Mouse (Mus musculus) kidney, embryonic 16.5 days (tissue): ENCODE data around the gene Lrp2. TPM values are rescaled to one million over a fixed set of nuclear protein-coding genes. Genes with fewer than 3 reads are reported as not detected.
A peak's percentile ranks its signal among the peaks of the same experiment; 100 is the strongest.

Experiments used
- ATAC-seq: fragments of 200-750 bp; cut with Nextera tagmentation; 2 replicates; pipeline ENCODE4 v1.8.0; 2017; ENCODE audit warnings: moderate TSS enrichment; ENCODE audit not compliant: low FRiP score, low TSS enrichment
- H3K27ac ChIP-seq: fragments of 300-500 bp; sonication (generic); 2 replicates; pipeline ENCODE4 v1.5.1; 2014; ENCODE audit warnings: low read length
- H3K27me3 ChIP-seq: fragments of 300-500 bp; sonication (generic); 2 replicates; pipeline ENCODE4 v1.6.1; 2014; ENCODE audit warnings: low read length, control low read depth, mixed read lengths; ENCODE audit not compliant: insufficient read depth
- H3K36me3 ChIP-seq: fragments of 300-500 bp; sonication (generic); 2 replicates; pipeline ENCODE4 v1.6.1; 2014; ENCODE audit warnings: low read length, control low read depth, mixed read lengths; ENCODE audit not compliant: insufficient read depth
- H3K4me1 ChIP-seq: fragments of 300-500 bp; sonication (generic); 2 replicates; pipeline ENCODE4 v1.6.1; 2014; ENCODE audit warnings: low read length, control low read depth, mixed read lengths; ENCODE audit not compliant: insufficient read depth
- H3K4me2 ChIP-seq: fragments of 300-500 bp; sonication (generic); replicated peaks from 2 replicates; pipeline ENCODE4 v1.6.1; 2014; ENCODE audit warnings: low read depth, low read length
- H3K4me3 ChIP-seq: fragments of 300-500 bp; sonication (generic); 2 replicates; pipeline ENCODE4 v1.5.1; 2014; ENCODE audit warnings: mild to moderate bottlenecking, low read length
- H3K9ac ChIP-seq: fragments of 300-500 bp; sonication (generic); replicated peaks from 2 replicates; pipeline ENCODE4 v1.6.1; 2014; ENCODE audit warnings: low read length
- H3K9me3 ChIP-seq: fragments of 300-500 bp; sonication (generic); 2 replicates; pipeline ENCODE4 v1.6.1; 2016; ENCODE audit warnings: low read length, control low read depth
- WGBS: fragments of 180-500 bp; shearing (Covaris S2); extraction: QIAGEN DNeasy Blood & Tissue Kit; methylation state at CpG from one replicate; pipeline ENCODE4 v1.1.7; 2014; 5-methylcytosine and 5-hydroxymethylcytosine counted together
- polyA plus RNA-seq: library from polyadenylated mRNA; unstranded; fragments of >200 nt; fragmentation: Nextera tagmentation; extraction: Ambion mirVana; gene quantifications from 2 replicates; pipeline ENCODE4 v1.2.1, GENCODE M21; 2015

Gene Lrp2
- polyA plus RNA-seq, 1 experiment from 2014 or later: 23.0 TPM

DNA sequence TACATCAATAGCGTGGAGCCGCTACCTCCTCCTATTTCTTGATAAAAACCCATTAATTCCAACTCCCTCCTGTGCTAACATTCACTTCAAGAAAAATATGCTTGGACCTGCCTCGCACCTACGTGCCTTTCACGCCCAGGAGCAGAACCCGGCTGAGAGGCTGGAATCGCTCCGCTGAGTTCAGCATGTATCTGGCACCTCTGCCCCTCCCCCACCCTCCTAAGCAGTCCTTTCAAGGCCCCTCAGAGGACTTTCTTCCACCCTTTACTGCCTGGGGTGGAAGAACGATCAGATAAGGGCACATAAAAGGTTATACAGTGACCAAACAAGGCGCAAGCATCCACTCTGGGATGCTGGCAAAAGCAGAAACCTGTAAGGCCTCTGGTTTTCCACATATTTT, 26.4 kb upstream of the Lrp2 start:
- Histone ChIP-seq H3K4me3 (no peak overlapping the region), H3K4me1 (peaks cover 7% of the 10 kb centered on the region), H3K4me2 (peak overlapping the region; percentile 23; the same call in 1 of the 2 replicates), H3K27me3 (no peaks in the 10 kb centered on the region), H3K27ac (peak overlapping the region; percentile 62; the same call in 1 of the 2 replicates), H3K36me3 (no peaks in the 10 kb centered on the region), H3K9me3 (no peaks in the 10 kb centered on the region), H3K9ac (no peak overlapping the region)
- peak; percentile 91 for ATAC-seq
- 7% methylated on average over 10 of the region's 10 CpGs for WGBS

DNA sequence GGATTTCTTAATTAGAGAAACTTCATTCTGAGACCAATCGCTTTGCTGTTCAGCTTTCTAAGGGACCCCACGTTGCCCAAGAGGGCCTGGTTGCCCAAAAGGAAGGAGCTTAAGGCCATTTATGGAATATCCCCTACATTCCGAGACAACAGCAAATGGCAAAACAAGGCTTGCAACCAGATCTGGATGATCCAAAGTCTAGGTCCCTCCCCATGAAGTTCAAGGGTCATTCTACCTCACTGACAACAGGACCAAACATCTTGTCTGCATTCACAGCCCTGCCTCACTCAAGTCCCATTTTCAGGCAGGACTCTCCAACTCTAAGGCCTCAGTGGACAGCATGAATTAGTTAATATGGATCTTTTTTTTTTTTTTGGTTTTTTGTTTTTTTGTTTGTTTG, 20.8 kb upstream of the Lrp2 start:
- no peaks in the 10 kb centered on the region for H3K27me3 ChIP-seq
- H3K4me2 ChIP-seq: no peak overlapping the region
- WGBS: 84% methylated on average over 3 of the region's 3 CpGs
- H3K4me1 ChIP-seq: no peaks in the 10 kb centered on the region
- ATAC-seq: no peak
- H3K27ac ChIP-seq: no peak overlapping the region
- no peak overlapping the region for H3K9ac ChIP-seq
- H3K9me3 ChIP-seq: no peaks in the 10 kb centered on the region
- no peaks in the 10 kb centered on the region for H3K36me3 ChIP-seq
- no peak overlapping the region for H3K4me3 ChIP-seq

DNA sequence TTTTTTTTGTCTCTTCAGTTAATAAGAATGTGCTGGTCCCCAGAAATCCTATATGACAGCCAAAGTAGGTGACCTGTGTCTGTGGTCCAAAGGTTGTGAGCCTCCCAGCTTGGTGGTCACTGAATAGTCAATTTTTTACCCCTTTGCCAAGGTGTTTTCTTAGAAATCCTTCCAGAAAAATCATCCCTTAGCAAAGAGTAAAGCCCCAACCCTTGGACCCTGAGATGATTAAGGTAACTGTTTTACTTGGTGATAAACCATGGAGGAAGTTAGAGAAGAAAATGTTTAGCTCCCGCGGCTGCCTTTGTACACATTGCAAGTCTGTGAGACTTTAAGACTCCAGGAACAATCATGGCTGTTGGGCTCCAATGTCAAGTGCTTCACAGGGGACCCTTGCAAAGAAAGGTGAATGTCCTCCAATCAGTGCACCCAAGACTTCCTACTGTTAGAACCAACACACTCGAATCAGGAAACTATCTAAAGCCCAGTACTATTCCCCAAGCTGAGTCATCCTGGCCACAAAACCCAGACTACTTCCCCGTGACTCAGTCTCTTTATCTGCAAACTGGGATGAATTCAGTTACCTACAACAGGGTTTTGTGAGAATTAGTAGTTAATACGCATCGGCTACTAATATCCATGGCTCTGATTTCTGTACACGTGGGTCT, 18.0 kb upstream of the Lrp2 start:
- 88% methylated on average over 7 of the region's 7 CpGs for WGBS
- no peak; the same call in 1 of the 2 replicates for ATAC-seq
- H3K27ac ChIP-seq: peak overlapping the region; percentile 60; the same call in 1 of the 2 replicates

DNA sequence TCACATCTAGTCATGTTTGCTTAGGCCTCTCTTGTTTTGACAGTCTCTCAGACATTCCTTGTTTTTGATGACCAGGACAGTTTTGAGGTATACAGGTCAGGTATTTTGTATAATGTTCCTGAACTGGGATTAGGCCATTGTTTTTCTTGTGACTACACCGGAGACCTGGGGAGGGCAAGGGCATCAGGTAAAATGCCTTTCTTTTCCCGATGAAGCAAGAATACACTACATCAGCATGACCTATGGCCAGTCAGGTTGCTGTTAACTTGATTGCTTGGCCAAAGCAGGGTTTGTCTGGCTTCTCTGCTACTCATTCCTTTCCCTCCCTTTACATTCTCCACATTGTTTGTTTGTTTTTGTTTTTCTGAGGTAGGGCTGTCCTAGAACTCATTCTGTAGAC, 7.3 kb upstream of the Lrp2 start:
- peaks cover 9% of the 10 kb centered on the region for H3K27me3 ChIP-seq

More for the DNA sequence above, 18.0 kb upstream of the Lrp2 start:
- Histone ChIP-seq H3K4me2 (no peak overlapping the region), H3K27me3 (no peaks in the 10 kb centered on the region), H3K9ac (no peak overlapping the region), H3K36me3 (no peaks in the 10 kb centered on the region), H3K4me1 (no peaks in the 10 kb centered on the region), H3K9me3 (no peaks in the 10 kb centered on the region), H3K4me3 (no peak overlapping the region)

DNA sequence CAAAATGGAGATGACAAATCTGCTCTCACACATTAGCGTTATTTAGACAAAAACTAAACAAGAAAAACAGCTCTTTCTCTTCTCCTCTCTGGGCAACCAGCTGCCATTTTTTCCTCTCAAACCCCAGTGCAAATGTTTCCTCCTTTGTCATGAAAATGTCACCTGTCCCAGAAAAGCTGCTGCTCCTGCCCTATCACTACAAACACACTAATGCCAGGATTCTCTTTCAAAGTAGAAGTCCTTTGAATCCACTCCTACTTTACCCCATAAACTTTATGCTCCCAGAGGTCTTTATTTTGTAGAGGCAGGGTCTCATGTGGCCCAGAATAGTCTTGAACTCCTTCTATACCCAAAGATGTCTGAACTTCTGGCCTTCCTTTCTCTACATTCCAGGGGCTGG, 6.7 kb upstream of the Lrp2 start:
- peaks cover 7% of the 10 kb centered on the region for H3K4me1 ChIP-seq
- ATAC-seq: no peak
- H3K27me3 ChIP-seq: peaks cover 15% of the 10 kb centered on the region
- H3K27ac ChIP-seq: no peak overlapping the region
- no peaks in the 10 kb centered on the region for H3K9me3 ChIP-seq
- H3K4me3 ChIP-seq: no peak overlapping the region
- no peak overlapping the region for H3K9ac ChIP-seq
- 35% methylated on average over 1 of the region's 1 CpGs for WGBS
- no peaks in the 10 kb centered on the region for H3K36me3 ChIP-seq
- no peak overlapping the region for H3K4me2 ChIP-seq

More for the DNA sequence above, 7.3 kb upstream of the Lrp2 start:
- H3K4me1 ChIP-seq: peaks cover 1% of the 10 kb centered on the region
- WGBS: 66% methylated on average over 2 of the region's 2 CpGs
- H3K36me3 ChIP-seq: no peaks in the 10 kb centered on the region
- no peak overlapping the region for H3K4me3 ChIP-seq
- H3K9ac ChIP-seq: no peak overlapping the region
- no peaks in the 10 kb centered on the region for H3K9me3 ChIP-seq
- ATAC-seq: no peak
- H3K4me2 ChIP-seq: no peak overlapping the region
- no peak overlapping the region for H3K27ac ChIP-seq

DNA sequence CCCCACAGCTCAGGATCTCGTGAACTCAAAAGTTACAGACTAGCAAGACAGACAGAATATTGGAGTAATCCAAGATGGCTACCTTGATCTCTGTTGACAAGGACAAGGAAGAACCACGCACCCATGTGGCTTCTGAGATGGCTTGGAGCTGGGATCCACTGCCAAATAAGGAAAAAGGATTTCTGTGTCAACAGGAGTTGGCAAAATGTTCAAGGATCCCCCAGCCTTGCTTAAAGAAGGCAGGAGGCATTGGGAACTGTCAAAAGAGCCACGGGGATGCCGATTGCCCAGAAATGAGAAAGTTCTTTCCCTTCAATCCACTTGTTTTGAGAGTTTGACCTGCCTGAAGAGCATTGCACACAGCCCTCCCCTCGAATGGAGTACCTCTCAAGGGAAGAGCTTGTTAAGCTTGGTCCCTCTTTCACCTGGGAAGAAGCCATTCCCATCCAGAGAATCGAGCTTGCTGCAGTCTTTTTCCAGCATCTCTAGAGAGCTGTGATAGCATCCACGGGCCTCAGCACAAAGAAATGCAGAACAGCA, 6.2 kb upstream of the Lrp2 start:
- Histone ChIP-seq H3K4me3 (no peak overlapping the region), H3K4me2 (no peak overlapping the region), H3K36me3 (no peaks in the 10 kb centered on the region), H3K27ac (no peak overlapping the region), H3K27me3 (peaks cover 20% of the 10 kb centered on the region), H3K9ac (no peak overlapping the region), H3K9me3 (no peaks in the 10 kb centered on the region), H3K4me1 (peaks cover 12% of the 10 kb centered on the region)
- ATAC-seq: no peak
- 67% methylated on average over 7 of the region's 7 CpGs for WGBS

DNA sequence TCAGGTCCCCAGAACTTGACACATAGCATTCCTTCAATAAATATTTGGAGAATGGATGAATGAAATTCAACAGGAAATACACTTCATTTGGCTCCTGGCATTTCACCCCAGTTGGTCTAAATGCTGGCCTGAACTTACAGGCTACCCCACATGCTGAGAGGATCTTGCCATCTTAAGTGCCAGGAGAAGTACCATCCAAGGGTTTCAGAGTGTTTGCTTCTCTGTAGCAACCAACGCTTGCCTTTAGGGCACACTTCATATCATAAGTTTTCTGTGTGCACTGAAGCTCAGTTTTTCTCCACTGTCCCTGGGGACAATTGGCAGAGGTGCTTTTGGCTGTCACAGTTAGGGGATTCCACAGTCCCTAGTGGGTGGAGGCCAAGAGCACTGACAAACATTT, 4.7 kb upstream of the Lrp2 start:
- 87% methylated on average over 1 of the region's 1 CpGs for WGBS
- H3K9me3 ChIP-seq: no peaks in the 10 kb centered on the region
- peaks cover 24% of the 10 kb centered on the region for H3K4me1 ChIP-seq
- no peak overlapping the region for H3K4me2 ChIP-seq
- no peak for ATAC-seq
- peaks cover 30% of the 10 kb centered on the region for H3K27me3 ChIP-seq
- H3K9ac ChIP-seq: no peak overlapping the region
- H3K36me3 ChIP-seq: no peaks in the 10 kb centered on the region
- no peak overlapping the region for H3K27ac ChIP-seq
- no peak overlapping the region for H3K4me3 ChIP-seq

DNA sequence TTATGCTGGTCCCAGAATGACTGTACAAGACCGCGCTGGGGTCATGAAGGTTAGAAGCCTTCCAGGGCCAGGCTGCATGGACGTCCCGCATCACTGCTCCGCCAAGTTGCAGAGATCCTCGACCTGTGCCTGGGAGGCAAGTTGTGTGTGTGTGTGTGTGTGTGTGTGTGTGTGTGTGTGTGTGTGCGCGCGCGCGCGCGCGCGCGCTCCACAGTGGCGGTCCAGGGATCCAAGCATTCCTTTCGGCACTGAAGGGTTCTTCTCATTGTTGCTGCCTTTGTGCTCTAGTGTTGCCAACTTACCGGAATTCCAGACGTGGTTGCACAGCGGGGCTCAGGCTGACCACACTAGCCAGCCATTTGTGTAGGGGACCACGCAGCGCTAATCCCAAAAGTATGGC, 2.0 kb upstream of the Lrp2 start:
- Histone ChIP-seq H3K27me3 (peaks cover 51% of the 10 kb centered on the region), H3K4me2 (peak overlapping the region; percentile 75), H3K4me3 (peak overlapping the region; percentile 38), H3K9ac (no peak overlapping the region), H3K36me3 (no peaks in the 10 kb centered on the region), H3K9me3 (no peaks in the 10 kb centered on the region), H3K27ac (no peak overlapping the region), H3K4me1 (peaks cover 30% of the 10 kb centered on the region)
- peak; percentile 60; the same call in 1 of the 2 replicates for ATAC-seq
- WGBS: 0% methylated on average over 20 of the region's 23 CpGs

DNA sequence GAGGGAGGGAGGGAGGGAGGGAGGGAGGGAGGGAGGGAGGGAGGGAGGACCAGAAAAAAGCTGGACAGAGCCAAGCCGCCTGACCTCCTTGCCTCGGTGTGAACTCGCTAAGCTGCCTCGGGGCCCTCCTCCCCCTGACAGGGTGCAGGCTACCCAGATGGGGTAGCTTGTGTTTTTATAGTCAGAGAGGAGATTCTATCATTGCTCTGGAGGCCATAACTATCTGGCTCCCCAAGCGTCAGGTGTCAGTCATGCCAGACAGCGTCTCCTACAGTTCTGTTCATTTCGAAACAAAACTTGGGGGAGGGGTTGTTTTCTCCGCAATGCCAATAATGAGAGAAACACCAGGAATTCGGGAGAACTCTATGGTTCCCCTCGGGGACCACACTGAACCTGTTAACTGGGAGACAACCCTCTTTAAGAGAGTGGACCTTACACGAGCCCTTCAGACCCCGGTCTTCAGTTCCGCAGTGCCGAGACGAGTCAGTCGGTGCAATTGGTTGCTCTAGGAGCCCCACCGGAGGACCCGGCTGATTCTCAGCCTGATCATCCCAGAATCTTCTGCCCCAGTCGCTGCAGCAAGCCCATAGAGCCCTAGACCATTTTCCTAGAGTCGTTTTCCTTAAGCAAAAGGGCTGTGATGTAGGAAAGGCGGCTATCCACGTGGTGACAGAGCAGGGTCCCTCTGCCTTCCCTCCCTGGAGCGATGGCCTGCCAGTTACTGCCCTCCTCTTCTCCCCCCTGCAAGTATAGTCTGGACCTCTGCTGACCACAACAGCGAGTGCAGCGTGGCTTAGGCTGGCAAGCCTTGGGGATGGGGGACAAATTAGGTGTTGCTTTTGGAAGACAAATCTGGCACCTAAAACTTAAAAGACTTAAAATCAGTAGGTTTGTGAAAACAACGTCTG, 1.2 kb upstream of the Lrp2 start:
- Histone ChIP-seq H3K9ac (peak overlapping the region; percentile 37; the same call in 1 of the 2 replicates), H3K9me3 (no peaks in the 10 kb centered on the region), H3K36me3 (no peaks in the 10 kb centered on the region), H3K4me3 (peak overlapping the region; percentile 38), H3K4me2 (peak overlapping the region; percentile 75), H3K27me3 (peaks cover 55% of the 10 kb centered on the region), H3K4me1 (peaks cover 30% of the 10 kb centered on the region), H3K27ac (peak overlapping the region; percentile 71; the same call in 1 of the 2 replicates)
- ATAC-seq: no peak
- 2% methylated on average over 26 of the region's 26 CpGs for WGBS
